Mouse (Mus musculus): ENCODE data around the gene Pla1a. TPM values are rescaled to one million over a fixed set of nuclear protein-coding genes. Genes with fewer than 3 reads are reported as not detected.
A peak's percentile ranks its signal among the peaks of the same experiment; 100 is the strongest.
"Not testable (repeated sequence)": the region's sequence is repeated elsewhere in the genome, so short reads cannot be mapped to it uniquely, and the experiment has no call there.

Gene Pla1a
- 1 to 10 TPM in 1 of 2 experiments, under 1 TPM in 1; 0.61 to 1.1 TPM for total RNA-seq (2021)
- long read RNA-seq, partial matches to known transcripts, result 1 of 1 reads
- long read RNA-seq, other reads (novel, unspliced or antisense), result 0 of 1 reads

- no peak for DNase-seq (ENCODE audit: low spot score in 2 of 2)
Observed at GRCm38 (mm10) chr16:38432498-38433425, at the start of gene Pla1a. TSS of gene Pla1a (minus strand) at chr16:38433145.

GRCm38 (mm10) chr16:38481327-38481726, 48.4 kb upstream of the Pla1a start:
- DNase-seq (ENCODE audit: low spot score in 2 of 2), result no peak

GRCm38 (mm10) chr16:38478296-38478695, 45.4 kb upstream of the Pla1a start:
- DNase-seq (ENCODE audit: low spot score in 2 of 2), result no peak

GRCm38 (mm10) chr16:38477241-38477608, 44.3 kb upstream of the Pla1a start:
- DNase-seq (ENCODE audit: low spot score in 2 of 2), result not testable (repeated sequence)

- DNase-seq (ENCODE audit: low spot score in 2 of 2), result peak; percentile 11 to 37
Observed at GRCm38 (mm10) chr16:38476312-38477240, 43.6 kb upstream of the Pla1a start.

GRCm38 (mm10) chr16:38475681-38476311, 42.9 kb upstream of the Pla1a start:
- DNase-seq (ENCODE audit: low spot score in 2 of 2), result no peak

GRCm38 (mm10) chr16:38474677-38475286, 41.8 kb upstream of the Pla1a start:
- no peak for DNase-seq (ENCODE audit: low spot score in 2 of 2)

GRCm38 (mm10) chr16:38473661-38474060, 40.7 kb upstream of the Pla1a start:
- no peak for DNase-seq (ENCODE audit: low spot score in 2 of 2)

- DNase-seq (ENCODE audit: low spot score in 2 of 2), result no peak
Observed at GRCm38 (mm10) chr16:38472507-38472873, 39.5 kb upstream of the Pla1a start.

GRCm38 (mm10) chr16:38471697-38472506, 39.0 kb upstream of the Pla1a start:
- DNase-seq (ENCODE audit: low spot score in 2 of 2), result no peak

- DNase-seq (ENCODE audit: low spot score in 2 of 2), result no peak
Observed at GRCm38 (mm10) chr16:38469437-38469836, 36.5 kb upstream of the Pla1a start.

GRCm38 (mm10) chr16:38468706-38469018, 35.7 kb upstream of the Pla1a start:
- no peak for DNase-seq (ENCODE audit: low spot score in 2 of 2)

GRCm38 (mm10) chr16:38467917-38468705, 35.2 kb upstream of the Pla1a start:
- no peak for DNase-seq (ENCODE audit: low spot score in 2 of 2)

GRCm38 (mm10) chr16:38467091-38467916, 34.4 kb upstream of the Pla1a start:
- no peak for DNase-seq (ENCODE audit: low spot score in 2 of 2)

- DNase-seq (ENCODE audit: low spot score in 2 of 2), result no peak
Observed at GRCm38 (mm10) chr16:38466089-38466488, 33.1 kb upstream of the Pla1a start.

- no peak for DNase-seq (ENCODE audit: low spot score in 2 of 2)
Observed at GRCm38 (mm10) chr16:38463305-38463704, 30.4 kb upstream of the Pla1a start.

- DNase-seq (ENCODE audit: low spot score in 2 of 2), result no peak
Observed at GRCm38 (mm10) chr16:38462161-38462560, 29.2 kb upstream of the Pla1a start.

- DNase-seq (ENCODE audit: low spot score in 2 of 2), result no peak
Observed at GRCm38 (mm10) chr16:38461749-38462148, 28.8 kb upstream of the Pla1a start.

All from layer of hippocampus, adult 18-20 months (tissue).